Mouse (Mus musculus) heart, postnatal 14 days (tissue): ENCODE measurements around the gene 2810408A11Rik. TPM values are rescaled to one million over a fixed set of nuclear protein-coding genes. Genes with fewer than 3 reads are reported as not detected.
"Not testable (repeated sequence)": the region's sequence is repeated elsewhere in the genome, so short reads cannot be mapped to it uniquely, and the experiment has no call there.

Experiments used
- DNase-seq, 2 experiments: peaks; one replicate each; pipeline ENCODE4 v3.0.0; 2021 to 2022
- intact Hi-C: fragments of 180-260 bp; cut with DNase I; formaldehyde crosslinking; loops from one replicate; pipeline ENCODE4 v1.15.1; 2025
- microRNA-seq, 2 experiments: library from miRNA; unstranded; fragments of <30 nt; microRNA quantifications; one replicate each; pipeline ENCODE4 v1.2.0; 2021 to 2022
- total RNA-seq, 2 experiments: library from RNA; stranded (reverse); gene quantifications; 2 replicates each; pipeline ENCODE4 v1.2.3; 2021

The 2810408A11Rik gene
- total RNA-seq, 2 experiments from 2014 or later = 0.95 to 1.1 TPM

- intact Hi-C loops = no loop called here
- no peak for DNase-seq
Observed at GRCm38 (mm10) chr11:69865561-69865960, 35.2 kb downstream of the 2810408A11Rik start.

GRCm38 (mm10) chr11:69864138-69864860 lies 36.5 kb downstream of the 2810408A11Rik start:
- no peak for DNase-seq
- intact Hi-C loops = no loop called here

- DNase-seq, intact Hi-C loops: not testable (repeated sequence)
Observed at GRCm38 (mm10) chr11:69863729-69864128, 37.1 kb downstream of the 2810408A11Rik start.

GRCm38 (mm10) chr11:69858113-69858998 lies 42.4 kb downstream of the 2810408A11Rik start, which contains the start of gene Tnk1:
Gene Tnk1 (minus strand): TSS chr11:69858730.
- intact Hi-C loops = no loop called here
- no peak for DNase-seq

GRCm38 (mm10) chr11:69855347-69855746 lies 45.4 kb downstream of the 2810408A11Rik start:
- intact Hi-C loops = no loop called here
- peak; percentile 52 to 58 for DNase-seq

GRCm38 (mm10) chr11:69854680-69855079 lies 46.1 kb downstream of the 2810408A11Rik start:
- no peak for DNase-seq
- intact Hi-C loops = no loop called here

- no peak for DNase-seq
- intact Hi-C loops = no loop called here
Observed at GRCm38 (mm10) chr11:69853994-69854393, 46.8 kb downstream of the 2810408A11Rik start.

- intact Hi-C loops = no loop called here
- no peak for DNase-seq
Observed at GRCm38 (mm10) chr11:69850754-69851153, 50.0 kb downstream of the 2810408A11Rik start.

GRCm38 (mm10) chr11:69849884-69850283 lies 50.9 kb downstream of the 2810408A11Rik start:
- no peak for DNase-seq
- intact Hi-C loops = no loop called here

- intact Hi-C loops = no loop called here
- DNase-seq = no peak
Observed at GRCm38 (mm10) chr11:69849128-69849527, 51.7 kb downstream of the 2810408A11Rik start.

- intact Hi-C loops = no loop called here
Observed at GRCm38 (mm10) chr11:69848021-69848420, 52.8 kb downstream of the 2810408A11Rik start.

More at GRCm38 (mm10) chr11:69848021-69848420, 52.8 kb downstream of the 2810408A11Rik start:
- no peak for DNase-seq

Small RNA genes lying within 50 kb of the gene (microRNA-seq; reads per million reads assigned to microRNA genes)
- gene Mir6924 = 0 reads per million in 2 experiments

Other genes starting within 250 kb of the 2810408A11Rik start
- not detected for gene Sox15, start 245.7 kb downstream of the 2810408A11Rik start, total RNA-seq
- 10 to 100 TPM; 20.9 to 21.6 TPM for gene Mpdu1, start 238.3 kb downstream of the 2810408A11Rik start, total RNA-seq
- 1 to 10 TPM; 5.6 to 7.5 TPM for gene Cd68, start 234.8 kb downstream of the 2810408A11Rik start, total RNA-seq
- 100 to 1,000 TPM; 236 to 287 TPM for gene Eif4a1, start 228.6 kb downstream of the 2810408A11Rik start, total RNA-seq
- gene Senp3, start 218.9 kb downstream of the 2810408A11Rik start, total RNA-seq = 10 to 100 TPM; 39.7 to 42.1 TPM
- gene Tnfsf13, start 215.2 kb downstream of the 2810408A11Rik start, total RNA-seq = 1 to 10 TPM; 2.7 to 3.2 TPM
- 10 to 100 TPM; 14.8 to 20.2 TPM for gene Tnfsf12, start 205.1 kb downstream of the 2810408A11Rik start, total RNA-seq
- gene Tnfsfm13, start 204.9 kb downstream of the 2810408A11Rik start, total RNA-seq = 1 to 10 TPM; 2.9 to 4.1 TPM
- 10 to 100 TPM; 35.6 to 37.5 TPM for gene Polr2a, start 142.3 kb downstream of the 2810408A11Rik start, total RNA-seq
- gene Slc35g3, start 139.0 kb downstream of the 2810408A11Rik start, total RNA-seq = under 1 TPM in 1 of 2 experiments, not detected in 1; 0.12 TPM
- gene Zbtb4, start 135.1 kb downstream of the 2810408A11Rik start, total RNA-seq = 10 to 100 TPM; 36.5 to 43.3 TPM
- gene Chrnb1, start 105.0 kb downstream of the 2810408A11Rik start, total RNA-seq = 1 to 10 TPM; 5.4 to 6.0 TPM
- 1 to 10 TPM; 2.6 to 2.8 TPM for gene Fgf11, start 99.1 kb downstream of the 2810408A11Rik start, total RNA-seq
- gene Tmem102, start 95.4 kb downstream of the 2810408A11Rik start, total RNA-seq = under 1 TPM; 0.54 to 0.65 TPM
- gene Gm39566, start 85.7 kb downstream of the 2810408A11Rik start, total RNA-seq = not detected
- gene Spem2, start 82.5 kb downstream of the 2810408A11Rik start, total RNA-seq = not detected
- not detected for gene Spem1, start 78.8 kb downstream of the 2810408A11Rik start, total RNA-seq
- 10 to 100 TPM in 1 of 2 experiments, 1 to 10 TPM in 1; 7.9 to 10.4 TPM for gene Nlgn2, start 63.2 kb downstream of the 2810408A11Rik start, total RNA-seq
- gene Tmem256, start 62.5 kb downstream of the 2810408A11Rik start, total RNA-seq = 100 to 1,000 TPM; 134 to 138 TPM
- gene Plscr3, start 54.6 kb downstream of the 2810408A11Rik start, total RNA-seq = 10 to 100 TPM; 34.0 to 35.9 TPM
- gene Tnk1, start 42.3 kb downstream of the 2810408A11Rik start, total RNA-seq = under 1 TPM in 1 of 2 experiments, not detected in 1; 0.24 TPM
- gene Tmem95, start 23.0 kb downstream of the 2810408A11Rik start, total RNA-seq = not detected
- gene Kctd11, start 19.6 kb downstream of the 2810408A11Rik start, total RNA-seq = 1 to 10 TPM; 3.1 to 3.8 TPM
- 1 to 10 TPM; 2.3 to 6.8 TPM for gene Acap1, start 5.4 kb downstream of the 2810408A11Rik start, total RNA-seq
- 10 to 100 TPM; 43.5 to 45.8 TPM for gene Neurl4, start 85 bp upstream of the 2810408A11Rik start, total RNA-seq
- gene Gps2, start 12.9 kb upstream of the 2810408A11Rik start, total RNA-seq = 10 to 100 TPM; 28.8 to 30.6 TPM
- gene Eif5a, start 21.0 kb upstream of the 2810408A11Rik start, total RNA-seq = 100 to 1,000 TPM; 434 to 455 TPM
- gene Ybx2, start 34.8 kb upstream of the 2810408A11Rik start, total RNA-seq = 10 to 100 TPM; 14.4 to 21.8 TPM
- gene Slc2a4, start 47.2 kb upstream of the 2810408A11Rik start, total RNA-seq = 100 to 1,000 TPM; 206 to 234 TPM
- under 1 TPM in 1 of 2 experiments, not detected in 1; 0.48 TPM for gene Cldn7, start 63.8 kb upstream of the 2810408A11Rik start, total RNA-seq
- gene Ctdnep1, start 80.2 kb upstream of the 2810408A11Rik start, total RNA-seq = 100 to 1,000 TPM; 143 to 147 TPM
- gene Elp5, start 81.5 kb upstream of the 2810408A11Rik start, total RNA-seq = 10 to 100 TPM; 52.4 to 59.0 TPM
- gene Gabarap, start 90.2 kb upstream of the 2810408A11Rik start, total RNA-seq = 100 to 1,000 TPM; 249 to 257 TPM
- 10 to 100 TPM; 27.4 to 31.5 TPM for gene Phf23, start 94.8 kb upstream of the 2810408A11Rik start, total RNA-seq
- gene Dvl2, start 99.6 kb upstream of the 2810408A11Rik start, total RNA-seq = 1 to 10 TPM; 7.2 to 9.2 TPM
- gene Acadvl, start 114.4 kb upstream of the 2810408A11Rik start, total RNA-seq = 1,000 to 10,000 TPM; 1,350 to 1,353 TPM
- gene Dlg4, start 116.0 kb upstream of the 2810408A11Rik start, total RNA-seq = 10 to 100 TPM; 10.4 to 11.2 TPM
- gene Asgr1, start 153.1 kb upstream of the 2810408A11Rik start, total RNA-seq = not detected
- under 1 TPM in 1 of 2 experiments, not detected in 1; 0.45 TPM for gene Asgr2, start 191.7 kb upstream of the 2810408A11Rik start, total RNA-seq
- gene Mgl2, start 229.3 kb upstream of the 2810408A11Rik start, total RNA-seq = 1 to 10 TPM; 2.2 to 2.7 TPM